ENCODE assay signal across 14 mouse cellular contexts in the genomic region with DNA sequence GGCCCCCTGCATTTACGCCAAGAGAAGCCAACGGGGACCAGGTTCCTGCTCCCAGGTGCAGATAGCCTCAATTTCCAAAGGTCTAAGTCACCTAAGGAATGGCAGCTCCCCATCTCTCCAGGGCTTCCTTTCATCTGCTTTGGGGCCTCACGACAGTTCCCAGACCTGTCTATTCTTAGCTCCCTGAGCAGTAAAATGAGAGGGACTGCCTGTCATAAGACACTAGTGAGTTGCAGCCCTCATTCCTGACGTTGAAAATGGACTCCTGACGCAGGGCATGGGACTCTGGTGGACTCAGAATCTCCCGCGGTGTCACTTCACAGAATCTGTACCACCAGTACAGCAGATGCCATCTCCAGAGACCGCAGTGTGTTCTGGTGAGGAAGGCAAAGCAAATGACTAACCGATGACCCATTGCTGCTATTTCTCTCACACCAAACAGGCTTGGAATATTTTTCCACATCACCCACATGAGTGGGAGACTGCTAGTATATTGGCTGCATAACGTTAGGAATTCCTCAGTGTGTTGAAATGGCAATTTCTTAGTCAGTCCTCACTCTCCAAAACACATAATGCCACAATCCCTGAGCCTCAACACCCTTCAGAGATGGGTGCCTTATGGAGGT.
DNase-seq lines count a peak whose midpoint lies in the region; ATAC-seq and TF ChIP-seq lines count a peak whose summit lies in the region.
"Had no signal": no experiment of that assay in that cellular context is flagged by ENCODE, and none has a peak within 500 bp of the region (broad histone marks: within the 10 kb centered on the region; RNA-seq: fewer than 3 reads in every experiment).

No protein-coding gene starts in this region.

- no peak for ATAC-seq in kidney, embryonic 14.5 days (ENCODE audit: low FRiP score, low TSS enrichment)
- ATAC-seq in midbrain, embryonic 12.5 days (ENCODE audit: low FRiP score, low read depth) = no peak
- ATAC-seq in midbrain, embryonic 11.5 days (ENCODE audit: low FRiP score) = no peak
- peak; percentile 57; the same call in 1 of the 2 replicates for ATAC-seq in heart, embryonic 12.5 days (ENCODE audit: insufficient number of reproducible peaks, low FRiP score)
- ATAC-seq: activated CD4-positive, CD25-positive, alpha-beta regulatory T cell, adult 4 months; forebrain, embryonic 14.5 days; hindbrain, embryonic 16.5 days had no signal

- no peak for TF ChIP-seq CTCF in kidney, adult 2 months (conservative IDR thresholded peaks at IDR 0.05; ENCODE audit: insufficient read depth, insufficient read length, low read depth, low read length)
- TF ChIP-seq CTCF in thymus, adult 2 months (IDR thresholded peaks at IDR 0.05; ENCODE audit: borderline replicate concordance, control insufficient read depth, extremely low read depth, insufficient read depth, low read length, poor library complexity) = no peak

- DNase-seq in kidney, adult 2 months = no peak
- no peak for DNase-seq in midbrain, embryonic 11.5 days (ENCODE audit: low spot score, missing footprints)
- DNase-seq in heart, postnatal 4 days = peak; percentile 44
- DNase-seq in thymus, adult 2 months = no peak
- DNase-seq: cerebellum, adult 11 months; gastrocnemius, postnatal 25 days had no signal

- H3K9me3 ChIP-seq in kidney, embryonic 14.5 days (ENCODE audit: control insufficient read depth, low read length) = no peaks in the 10 kb centered on the region
- no peaks in the 10 kb centered on the region for H3K9me3 ChIP-seq in midbrain, embryonic 12.5 days
- H3K9me3 ChIP-seq in midbrain, embryonic 11.5 days (ENCODE audit: control insufficient read depth, low read length) = no peaks in the 10 kb centered on the region
- no peaks in the 10 kb centered on the region for H3K9me3 ChIP-seq in heart, embryonic 12.5 days (replicated peaks)
- H3K9me3 ChIP-seq: liver, embryonic 12.5 days had no signal

- H3K36me3 ChIP-seq in kidney, adult 2 months (ENCODE audit: control insufficient read depth, insufficient read depth, low read length) = no peaks in the 10 kb centered on the region
- H3K36me3 ChIP-seq in kidney, embryonic 14.5 days (ENCODE audit: control insufficient read depth, insufficient read depth, low read length) = peaks cover 12% of the 10 kb centered on the region; the same call in 1 of the 2 replicates
- H3K36me3 ChIP-seq in midbrain, embryonic 12.5 days = peaks cover 7% of the 10 kb centered on the region
- no peaks in the 10 kb centered on the region for H3K36me3 ChIP-seq in midbrain, embryonic 11.5 days (ENCODE audit: control insufficient read depth, insufficient read depth, low read length)
- H3K36me3 ChIP-seq in heart, embryonic 12.5 days = peaks cover 12% of the 10 kb centered on the region
- peaks cover 19% of the 10 kb centered on the region; the same call in 1 of the 2 replicates for H3K36me3 ChIP-seq in thymus, adult 2 months (ENCODE audit: control insufficient read depth, insufficient read depth, low read length)

- no peak overlapping the region for H3K4me2 ChIP-seq in kidney, embryonic 14.5 days (replicated peaks; ENCODE audit: low read depth, low read length)
- no peak overlapping the region for H3K4me2 ChIP-seq in midbrain, embryonic 12.5 days (replicated peaks)
- no peak overlapping the region for H3K4me2 ChIP-seq in midbrain, embryonic 11.5 days
- H3K4me2 ChIP-seq in heart, embryonic 12.5 days = peak overlapping the region; percentile 38
- H3K4me2 ChIP-seq: liver, embryonic 12.5 days had no signal

- peaks cover 9% of the 10 kb centered on the region; the same call in 1 of the 2 replicates for H3K4me1 ChIP-seq in kidney, adult 2 months (ENCODE audit: control insufficient read depth, insufficient read depth, low read length)
- H3K4me1 ChIP-seq in kidney, embryonic 14.5 days (ENCODE audit: control insufficient read depth, insufficient read depth, low read length) = 0 out of 2 replicates have a peak, but pooled peaks cover 6% of the 10 kb centered on the region
- peaks cover 19% of the 10 kb centered on the region for H3K4me1 ChIP-seq in midbrain, embryonic 12.5 days
- H3K4me1 ChIP-seq in midbrain, embryonic 11.5 days (ENCODE audit: control insufficient read depth, insufficient read depth, low read length) = peaks cover 13% of the 10 kb centered on the region
- H3K4me1 ChIP-seq in heart, embryonic 12.5 days (replicated peaks) = peaks cover 74% of the 10 kb centered on the region
- peaks cover 3% of the 10 kb centered on the region; the same call in 1 of the 2 replicates for H3K4me1 ChIP-seq in thymus, adult 2 months (replicated peaks; ENCODE audit: control insufficient read depth, insufficient read depth, low read length)

- no peaks in the 10 kb centered on the region for H3K27me3 ChIP-seq in kidney, adult 2 months (replicated peaks; ENCODE audit: control insufficient read depth, insufficient read depth, low read length)
- H3K27me3 ChIP-seq in kidney, embryonic 14.5 days (ENCODE audit: control insufficient read depth, insufficient read depth, low read length) = no peaks in the 10 kb centered on the region
- H3K27me3 ChIP-seq in midbrain, embryonic 12.5 days = no peaks in the 10 kb centered on the region
- H3K27me3 ChIP-seq in midbrain, embryonic 11.5 days (ENCODE audit: control insufficient read depth, insufficient read depth, low read length) = no peaks in the 10 kb centered on the region
- H3K27me3 ChIP-seq in heart, embryonic 12.5 days (replicated peaks) = no peaks in the 10 kb centered on the region
- no peaks in the 10 kb centered on the region for H3K27me3 ChIP-seq in thymus, adult 2 months (ENCODE audit: control insufficient read depth, insufficient read depth, low read length)
- H3K27me3 ChIP-seq: liver, embryonic 12.5 days had no signal

- no peak for TF ChIP-seq POLR2A in kidney, adult 2 months (IDR thresholded peaks at IDR 0.05; ENCODE audit: low read depth, low read length)
- no peak for TF ChIP-seq POLR2A in thymus, adult 2 months (IDR thresholded peaks at IDR 0.05; ENCODE audit: control insufficient read depth, extremely low read depth, insufficient read depth, low read length, poor library complexity)

- no peak overlapping the region for H3K9ac ChIP-seq in kidney, embryonic 14.5 days (ENCODE audit: low read depth, low read length)
- H3K9ac ChIP-seq in midbrain, embryonic 12.5 days (replicated peaks) = no peak overlapping the region
- no peak overlapping the region for H3K9ac ChIP-seq in midbrain, embryonic 11.5 days (ENCODE audit: low read length)
- no peak overlapping the region for H3K9ac ChIP-seq in heart, embryonic 12.5 days
- H3K9ac ChIP-seq: liver, embryonic 12.5 days had no signal

- peak overlapping the region; percentile 51 for H3K27ac ChIP-seq in kidney, adult 2 months (ENCODE audit: insufficient read depth, low read depth, low read length)
- H3K27ac ChIP-seq in kidney, embryonic 14.5 days (ENCODE audit: low read depth, low read length) = no peak overlapping the region
- H3K27ac ChIP-seq in midbrain, embryonic 12.5 days (replicated peaks) = 0 out of 2 replicates have a peak overlapping the region, but pooled peaks have one; percentile 30
- no peak overlapping the region for H3K27ac ChIP-seq in midbrain, embryonic 11.5 days (ENCODE audit: low read depth, low read length)
- peak overlapping the region; percentile 85 for H3K27ac ChIP-seq in heart, embryonic 12.5 days (ENCODE audit: poor library complexity, severe bottlenecking)
- no peak overlapping the region for H3K27ac ChIP-seq in thymus, adult 2 months (ENCODE audit: control insufficient read depth, insufficient read depth, low read length)
- H3K27ac ChIP-seq: liver, embryonic 12.5 days had no signal

- no peak overlapping the region for H3K4me3 ChIP-seq in kidney, adult 2 months (ENCODE audit: insufficient read depth, low read depth, low read length)
- H3K4me3 ChIP-seq in kidney, embryonic 14.5 days (ENCODE audit: low read length) = no peak overlapping the region
- no peak overlapping the region for H3K4me3 ChIP-seq in midbrain, embryonic 12.5 days
- H3K4me3 ChIP-seq in midbrain, embryonic 11.5 days (ENCODE audit: low read depth, low read length) = no peak overlapping the region
- H3K4me3 ChIP-seq in heart, embryonic 12.5 days = no peak overlapping the region
- no peak overlapping the region for H3K4me3 ChIP-seq in thymus, adult 2 months (ENCODE audit: control insufficient read depth, insufficient read depth, low read length)
- H3K4me3 ChIP-seq: liver, embryonic 12.5 days; myocyte had no signal

- 76% methylated on average over 10 of the region's 10 CpGs for WGBS in kidney, adult 2 months
- 83% methylated on average over 10 of the region's 10 CpGs for WGBS in kidney, embryonic 14.5 days
- WGBS in midbrain, embryonic 12.5 days = 86% methylated on average over 10 of the region's 10 CpGs
- WGBS in midbrain, embryonic 11.5 days = 87% methylated on average over 10 of the region's 10 CpGs
- WGBS in heart, embryonic 12.5 days = 44% methylated on average over 10 of the region's 10 CpGs
- 94% methylated on average over 10 of the region's 10 CpGs for whole genome bisulfite sequencing in thymus, adult 2 months

Comparison
In these comparisons a context has a peak if more than half of its experiments do, and no peak if none do; other contexts are left out.
1. H3K27ac ChIP-seq: peak in kidney, adult 2 months (single experiment), midbrain, embryonic 12.5 days (single experiment) and heart, embryonic 12.5 days (single experiment); none in kidney, embryonic 14.5 days (single experiment), midbrain, embryonic 11.5 days (single experiment) and thymus, adult 2 months (single experiment).